Mouse (Mus musculus) retina, embryonic 14.5 days (tissue): ENCODE results near the gene Wnt5b.
"Not testable (repeated sequence)": the region's sequence is repeated elsewhere in the genome, so short reads cannot be mapped to it uniquely, and the experiment has no call there.

Experiments used
- DNase-seq: peaks from one replicate; pipeline ENCODE4 v3.0.0-alpha.2; 2015; ENCODE audit warnings: low spot score

Wnt5b gene

DNA sequence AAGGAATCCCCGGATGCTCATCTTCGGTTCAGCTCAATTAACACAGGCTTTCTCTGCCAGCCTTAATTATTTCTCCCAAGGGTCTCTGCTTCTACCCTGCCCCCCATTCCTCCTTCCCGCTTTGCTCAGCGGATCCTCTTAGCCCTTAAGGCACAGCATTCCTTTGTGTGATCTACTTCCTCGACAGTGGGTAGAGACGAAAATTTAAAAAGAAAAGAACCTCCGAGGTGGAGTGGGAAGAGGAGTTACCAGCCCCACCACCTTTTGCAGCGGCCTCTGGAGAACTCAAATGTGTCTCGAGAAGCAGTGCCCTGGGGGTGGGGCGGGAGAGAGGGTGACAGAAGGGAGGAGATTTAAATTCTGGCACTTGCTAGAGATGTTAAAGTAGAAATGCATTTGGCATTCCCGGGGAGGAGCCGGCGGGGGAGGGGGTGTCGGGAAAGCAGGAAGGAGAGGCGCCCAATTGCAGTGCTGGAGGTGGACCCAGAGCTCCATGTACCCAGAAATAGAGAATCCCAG, 92.1 kb downstream of the Wnt5b start:
- peak; percentile 74 for DNase-seq

DNA sequence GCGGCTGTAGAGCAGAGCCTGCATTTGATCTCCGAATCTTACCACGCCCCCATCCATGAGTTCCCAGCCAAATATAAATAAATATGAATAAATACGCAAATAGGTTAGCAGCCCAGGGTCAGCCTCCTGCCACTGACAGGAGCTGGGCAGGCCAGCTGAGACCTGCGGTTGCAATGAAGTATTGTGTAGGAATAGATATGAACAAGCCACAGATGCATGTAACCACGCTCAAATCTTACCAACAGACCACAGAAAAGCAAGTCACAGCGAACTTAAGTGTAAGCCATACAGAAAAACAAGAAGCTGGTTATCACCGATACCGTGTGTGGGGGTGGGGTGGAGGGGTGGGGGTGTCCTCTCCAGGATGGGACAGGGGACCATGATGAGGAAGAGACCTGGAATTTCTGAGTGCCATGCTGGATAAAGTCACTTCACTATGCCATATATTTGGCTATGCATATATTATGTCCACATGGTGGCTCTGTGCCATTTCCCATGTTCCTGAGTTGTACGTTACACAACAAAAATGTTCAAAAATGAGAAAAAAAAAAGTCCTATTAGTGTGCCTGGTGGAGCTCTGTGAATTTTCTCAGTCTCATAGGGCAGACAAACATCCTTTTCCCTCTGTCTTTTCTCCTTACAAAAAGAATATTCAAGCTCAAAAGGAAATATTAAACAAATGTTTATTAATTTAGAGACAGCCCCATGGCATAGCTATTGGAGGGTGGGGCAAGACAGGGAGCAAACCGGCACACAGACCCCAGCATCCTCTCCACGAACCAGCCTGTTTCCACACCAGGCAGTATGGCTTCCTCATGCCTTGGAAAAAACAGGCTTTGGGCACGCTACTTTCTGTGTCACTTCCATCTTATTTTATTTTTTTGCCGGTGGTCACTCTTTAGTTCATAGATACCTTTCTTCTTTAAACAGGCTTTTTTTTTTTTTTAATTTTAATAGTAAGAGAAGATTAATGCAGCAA, 92.9 kb downstream of the Wnt5b start:
- no peak for DNase-seq

DNA sequence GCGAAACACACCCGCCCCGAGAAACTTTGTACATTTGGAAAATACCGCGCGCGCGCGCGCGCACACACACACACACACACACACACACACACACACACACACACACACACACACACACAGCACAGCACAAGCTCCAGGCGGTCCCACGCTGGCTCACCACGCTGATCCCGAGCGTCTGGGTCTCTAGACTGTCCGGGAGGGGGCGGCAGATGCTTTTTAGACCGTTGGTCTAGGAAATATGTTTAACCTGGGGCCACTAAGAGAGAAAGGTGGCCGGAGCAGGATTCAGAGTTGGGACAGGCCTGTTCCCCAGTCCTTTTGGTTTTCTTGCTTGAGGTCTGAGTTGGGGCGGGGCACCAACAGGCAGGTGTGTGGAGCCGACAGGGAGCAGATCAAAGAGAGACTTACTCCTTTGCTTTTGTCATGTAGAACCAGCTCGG, 95.1 kb downstream of the Wnt5b start:
- peak; percentile 81 for DNase-seq

DNA sequence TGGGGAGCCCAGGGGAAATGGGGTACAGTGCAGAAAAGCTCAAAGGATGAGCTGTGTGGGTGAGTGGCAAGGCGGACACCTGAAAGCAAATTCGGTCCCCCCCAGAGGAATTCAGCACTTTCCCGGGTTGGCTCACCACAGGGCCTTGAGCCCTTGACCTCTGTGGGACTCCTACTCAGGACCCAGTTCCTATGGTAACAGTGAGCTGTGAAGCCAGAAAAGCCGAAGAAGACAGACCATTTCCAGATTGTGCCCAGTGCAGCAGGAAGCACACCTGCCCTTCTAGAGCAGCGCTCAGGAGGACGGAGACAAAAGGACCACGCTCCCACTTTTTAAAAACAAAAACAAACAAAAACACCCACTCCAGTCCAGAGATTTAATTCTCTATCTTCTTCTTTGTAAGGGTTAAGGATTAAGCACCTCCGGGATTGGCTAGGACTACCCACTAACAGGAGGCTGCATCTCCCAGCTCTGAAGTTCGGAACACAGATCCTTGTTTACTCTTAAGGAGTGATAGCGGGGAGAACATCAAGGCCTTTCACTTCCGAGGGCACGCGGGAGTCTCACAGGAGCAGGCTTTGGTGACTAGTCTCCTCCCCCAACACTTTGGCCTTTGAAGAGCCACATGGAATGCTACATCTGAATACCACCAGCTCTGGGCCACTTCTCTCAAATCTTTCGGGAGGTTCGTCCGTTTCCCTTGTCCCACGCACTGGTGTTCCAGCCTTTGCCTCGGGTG, 95.7 kb downstream of the Wnt5b start:
- DNase-seq = peak; percentile 57

DNA sequence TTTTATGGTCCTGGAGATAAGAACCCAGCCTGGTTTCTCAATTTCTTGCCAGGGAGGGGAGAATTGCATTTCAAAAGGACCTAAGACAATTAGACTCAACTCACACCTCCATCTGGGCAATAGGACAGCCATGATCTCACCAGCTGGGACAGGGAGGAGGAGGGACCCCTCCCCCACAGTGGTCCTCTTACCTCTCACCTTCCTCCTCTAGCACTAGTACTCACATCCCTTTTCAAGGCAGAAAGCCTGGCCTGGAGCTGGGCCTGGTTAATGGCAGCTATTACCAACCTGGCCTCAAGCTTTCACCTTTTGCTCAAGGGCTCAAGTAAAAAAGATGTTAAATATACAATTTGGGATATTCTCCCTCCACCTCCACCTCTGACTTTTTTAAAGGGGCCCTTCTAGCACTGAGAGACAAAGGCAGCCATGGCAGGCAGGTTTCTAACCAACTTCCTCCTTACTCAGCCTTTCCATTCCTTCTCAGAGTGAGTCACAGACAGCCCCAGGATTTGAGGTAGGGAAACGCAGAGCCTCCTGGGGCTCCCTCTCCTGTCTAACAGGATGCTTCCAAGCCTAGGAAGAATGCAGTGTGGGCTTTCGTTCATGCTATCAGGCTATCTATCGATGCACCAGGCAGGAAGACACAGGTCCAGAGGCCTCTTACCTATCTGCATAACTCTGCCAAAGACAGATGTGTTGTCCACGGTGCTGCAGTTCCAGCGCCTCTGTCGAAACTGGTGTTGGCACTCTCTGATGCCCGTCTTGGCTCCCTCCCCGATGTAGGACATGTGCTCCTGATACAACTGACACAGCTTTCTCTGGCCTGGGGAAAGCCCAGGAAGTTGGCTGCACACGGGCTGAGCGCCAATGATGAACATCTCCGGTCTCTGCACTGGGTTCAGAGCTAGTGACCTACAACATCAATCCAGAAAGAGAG, 98.2 kb downstream of the Wnt5b start:
- no peak for DNase-seq

DNA sequence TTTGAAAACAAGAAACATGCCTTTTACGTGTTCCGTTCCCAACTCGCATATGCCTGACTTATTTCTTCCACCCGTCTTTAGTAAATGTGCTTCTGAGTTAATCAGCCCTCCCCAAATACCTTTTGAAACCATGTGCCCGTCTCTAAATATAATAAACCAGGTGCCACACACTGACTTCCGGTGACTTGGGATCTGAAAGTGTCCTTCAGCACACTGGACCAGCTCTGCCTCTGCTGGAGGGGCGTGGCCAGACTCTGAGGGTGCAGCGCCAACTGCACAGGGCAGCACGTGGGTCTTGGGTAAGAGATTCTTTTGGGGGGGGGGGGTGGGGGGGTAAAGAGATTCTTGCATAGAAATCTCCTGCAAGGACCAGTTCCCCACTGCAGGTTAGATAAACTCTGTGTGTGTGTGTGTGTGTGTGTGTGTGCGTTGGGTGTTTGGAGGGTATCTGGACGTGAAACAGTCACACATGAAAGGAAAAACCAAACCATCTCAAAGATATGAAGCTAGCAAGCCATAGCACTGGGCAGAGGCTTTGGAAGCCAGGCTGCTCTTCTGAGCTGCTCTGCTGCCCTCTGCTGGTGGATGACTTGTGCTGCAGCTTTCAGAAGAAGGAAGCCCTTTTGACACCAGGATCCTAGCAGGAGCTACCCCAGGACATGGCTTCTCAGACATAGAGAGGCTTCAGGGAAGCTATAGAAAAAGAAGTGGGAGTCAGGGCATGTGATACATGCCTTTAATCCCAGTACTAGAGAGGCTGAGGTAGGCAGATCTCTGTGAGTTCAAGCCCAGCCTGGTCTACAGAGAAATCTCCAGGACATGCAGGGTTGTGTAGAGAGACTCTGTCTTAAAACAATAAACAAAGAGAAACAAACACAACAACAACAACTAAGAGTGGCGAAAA, 100.2 kb downstream of the Wnt5b start:
- peak; percentile 93 for DNase-seq

DNA sequence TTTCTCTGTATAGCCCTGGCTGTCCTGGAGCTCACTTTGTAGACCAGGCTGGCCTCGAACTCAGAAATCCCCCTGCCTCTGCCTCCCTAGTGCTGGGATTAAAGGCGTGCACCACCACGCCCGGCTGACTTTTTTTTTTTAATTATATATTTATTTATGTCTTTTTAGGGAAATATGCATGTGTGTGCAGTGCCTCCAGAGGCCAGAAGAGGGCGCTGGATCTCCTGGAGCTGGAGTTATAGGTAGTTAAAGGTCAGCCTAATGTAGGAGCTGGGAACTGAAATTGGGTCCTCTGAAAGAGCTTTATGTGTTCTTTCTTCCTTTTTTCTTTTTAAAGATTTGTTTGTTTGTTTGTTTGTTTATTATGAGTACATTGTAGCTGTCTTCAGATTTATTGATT, 101.4 kb downstream of the Wnt5b start:
- DNase-seq = not testable (repeated sequence)

DNA sequence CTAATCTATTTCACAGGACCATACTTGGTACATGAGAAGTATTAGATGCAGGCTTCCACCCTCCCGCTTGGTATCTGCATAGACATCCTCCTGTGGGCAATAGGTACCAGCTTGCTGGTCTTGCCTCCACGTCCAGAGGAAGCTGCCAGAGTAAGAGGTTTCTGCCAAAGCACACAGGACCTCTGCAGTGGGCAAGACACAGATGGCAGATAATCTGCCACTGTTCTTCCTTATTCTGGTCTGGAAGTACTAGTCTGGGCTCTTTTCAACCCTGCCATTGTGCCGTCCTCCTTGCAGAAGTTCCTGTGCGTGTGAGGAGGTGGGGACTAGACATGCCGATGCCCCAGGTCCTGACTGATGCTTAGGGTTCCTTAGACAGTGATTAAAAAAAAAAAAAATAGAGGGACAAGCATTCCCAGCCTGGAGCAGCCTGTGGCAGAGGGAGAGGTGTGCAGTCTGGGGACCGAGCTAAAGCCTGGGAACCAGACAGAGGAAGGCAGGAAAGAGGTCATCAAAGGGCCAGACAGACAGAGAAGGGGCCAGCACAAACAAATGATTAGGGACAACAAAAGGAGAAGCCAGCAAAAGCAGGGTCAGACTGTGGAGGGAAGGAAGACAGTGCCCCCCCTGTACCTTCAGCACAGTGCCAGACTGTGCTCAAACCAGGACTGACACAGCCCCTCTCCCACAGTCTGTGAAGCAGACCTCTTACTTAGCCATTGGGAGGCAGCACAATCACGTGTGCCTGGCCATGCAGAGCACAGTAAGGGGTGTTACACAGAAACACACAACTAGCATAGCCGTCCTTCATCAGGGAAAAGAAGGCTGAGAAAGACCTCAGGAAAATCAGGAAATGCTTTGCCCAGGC, 106.0 kb downstream of the Wnt5b start:
- DNase-seq = peak; percentile 32

DNA sequence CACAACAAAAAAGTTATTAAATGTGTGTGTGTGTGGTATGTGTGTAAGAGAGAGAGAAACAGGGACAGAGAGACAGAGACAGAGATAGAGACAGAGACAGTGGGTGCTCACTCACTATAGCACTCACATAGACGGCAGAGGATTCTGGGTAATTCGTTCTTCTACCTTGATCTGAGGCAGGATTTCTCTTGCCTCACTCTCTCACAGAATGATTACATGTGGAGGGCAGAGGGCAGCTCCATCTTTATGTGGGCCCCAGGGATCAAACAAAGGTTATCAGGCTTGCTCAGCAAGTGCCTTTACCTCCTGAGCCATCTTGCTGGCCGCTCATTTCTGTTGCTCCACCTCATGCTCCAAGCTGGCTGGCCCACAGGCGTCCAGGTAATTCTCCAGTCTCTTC, 109.8 kb downstream of the Wnt5b start:
- DNase-seq = no peak

DNA sequence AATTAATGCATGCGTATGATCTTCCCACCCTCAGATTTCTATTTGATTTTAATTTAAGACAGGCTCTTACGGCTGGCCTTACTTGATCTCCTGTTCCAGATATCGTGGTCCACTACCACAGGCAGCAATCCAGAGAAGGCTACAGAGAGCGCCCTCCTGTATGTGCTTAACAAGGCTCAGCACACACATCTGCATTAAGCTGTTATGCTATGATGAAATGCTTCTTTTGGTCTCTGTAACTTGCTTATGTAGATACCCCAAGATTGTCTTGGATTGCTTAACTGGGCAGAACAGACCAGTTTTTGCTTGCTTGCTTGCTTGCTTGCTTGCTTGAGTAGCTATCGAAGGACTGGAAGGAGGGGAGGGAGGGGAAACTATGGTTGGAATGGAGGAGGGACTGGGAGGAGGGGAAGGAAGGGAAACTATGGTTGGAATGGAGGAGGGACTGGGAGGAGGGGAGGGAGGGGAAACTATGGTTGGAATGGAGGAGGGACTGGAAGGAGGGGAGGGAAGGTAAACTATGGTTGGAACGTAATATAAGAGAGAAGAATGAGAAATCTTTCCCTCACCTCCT, 112.3 kb downstream of the Wnt5b start:
- DNase-seq = no peak

DNA sequence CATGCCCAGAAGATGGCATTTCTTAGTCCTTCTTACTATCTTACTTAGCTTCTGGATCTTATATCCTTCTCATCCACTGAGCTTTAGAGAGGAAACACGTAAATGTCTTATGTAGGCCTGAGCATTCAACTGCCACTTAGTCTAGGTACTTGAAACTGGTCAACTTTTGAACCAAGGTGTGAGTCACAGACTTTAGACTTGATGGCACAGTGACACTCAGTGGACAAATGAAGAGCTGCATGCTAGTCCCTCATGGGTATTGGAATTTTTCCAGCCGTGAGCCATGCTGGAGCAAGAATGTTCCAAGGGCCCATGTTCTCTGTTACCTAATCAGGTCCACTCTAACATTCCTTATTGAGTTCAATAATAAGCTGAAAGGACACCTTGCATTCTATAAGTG, 113.6 kb downstream of the Wnt5b start:
- peak; percentile 70 for DNase-seq

DNA sequence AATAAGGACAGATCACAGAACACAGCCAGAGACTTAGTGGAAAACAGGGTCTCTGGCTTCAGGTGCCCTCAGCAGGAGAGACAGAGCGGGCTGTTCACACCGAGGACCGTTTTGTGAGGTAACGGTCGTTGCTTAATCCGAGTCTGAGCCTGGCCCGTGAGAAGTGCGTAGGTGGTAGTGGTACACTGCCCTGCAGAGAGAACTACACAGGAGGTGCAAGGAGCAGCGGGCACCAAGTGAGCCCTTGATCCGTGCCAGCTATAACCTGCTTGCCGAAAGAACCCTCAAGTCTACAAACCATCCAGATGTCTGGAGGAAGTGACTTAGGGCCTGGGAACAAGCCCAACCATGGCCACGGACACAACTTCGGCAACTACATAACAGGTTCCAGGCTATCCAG, 114.8 kb downstream of the Wnt5b start:
- no peak for DNase-seq

DNA sequence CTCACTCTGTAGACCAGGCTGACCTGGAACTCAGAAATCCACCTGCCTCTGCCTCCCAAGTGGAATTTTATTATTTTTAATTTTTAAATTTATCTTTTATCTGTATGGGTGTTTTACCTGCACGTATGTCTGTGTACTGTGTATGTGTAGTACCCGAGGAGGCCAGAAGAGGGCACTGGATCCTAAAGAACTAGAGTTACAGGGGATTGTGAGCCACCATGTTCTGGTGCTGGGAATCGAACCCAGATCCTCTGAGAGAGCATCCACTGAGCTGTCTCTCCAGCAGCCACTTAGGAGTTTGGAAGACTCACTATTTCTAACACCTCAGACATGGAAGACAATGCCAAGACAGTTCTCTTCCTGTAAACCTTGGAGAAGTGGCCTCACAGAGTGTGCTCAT, 115.5 kb downstream of the Wnt5b start:
- DNase-seq = no peak

DNA sequence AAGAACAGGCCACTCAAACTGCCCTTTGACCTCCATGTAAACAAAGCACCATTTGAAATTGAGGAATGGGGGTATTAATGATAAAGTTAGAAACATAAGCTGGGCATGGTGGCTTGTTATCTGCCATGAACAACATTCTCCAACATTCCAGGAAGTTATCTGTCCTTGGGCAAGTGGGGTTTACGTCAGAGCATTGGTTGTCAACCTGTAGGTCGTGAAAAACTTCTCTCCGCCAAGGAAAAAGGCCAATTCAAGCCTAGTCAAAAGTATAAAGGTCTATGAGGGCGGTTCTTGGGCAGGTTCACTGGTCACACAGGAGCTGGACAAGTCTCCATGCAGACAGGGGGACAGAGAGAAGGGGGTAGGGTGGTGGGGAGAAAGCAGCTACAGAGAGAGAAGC, 123.1 kb downstream of the Wnt5b start:
- no peak for DNase-seq

DNA sequence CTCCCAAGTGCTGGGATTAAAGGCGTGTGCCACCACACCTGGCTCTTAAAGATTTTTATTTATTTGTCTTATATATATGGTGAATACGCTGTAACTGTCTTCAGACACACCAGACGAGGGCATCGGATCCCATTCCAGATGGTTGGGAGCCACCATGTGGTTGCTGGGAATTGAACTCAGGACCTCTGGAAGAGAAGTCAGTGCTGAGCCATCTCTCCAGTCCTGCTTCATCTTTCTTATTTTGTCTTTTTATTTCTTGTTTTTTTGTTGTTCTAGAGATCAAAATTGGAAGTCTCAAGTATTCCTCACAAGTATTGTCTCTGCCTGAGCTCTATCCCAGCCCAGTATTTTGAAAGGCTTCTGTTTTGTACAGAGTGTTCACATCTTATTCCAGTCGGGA, 123.8 kb downstream of the Wnt5b start:
- no peak for DNase-seq

DNA sequence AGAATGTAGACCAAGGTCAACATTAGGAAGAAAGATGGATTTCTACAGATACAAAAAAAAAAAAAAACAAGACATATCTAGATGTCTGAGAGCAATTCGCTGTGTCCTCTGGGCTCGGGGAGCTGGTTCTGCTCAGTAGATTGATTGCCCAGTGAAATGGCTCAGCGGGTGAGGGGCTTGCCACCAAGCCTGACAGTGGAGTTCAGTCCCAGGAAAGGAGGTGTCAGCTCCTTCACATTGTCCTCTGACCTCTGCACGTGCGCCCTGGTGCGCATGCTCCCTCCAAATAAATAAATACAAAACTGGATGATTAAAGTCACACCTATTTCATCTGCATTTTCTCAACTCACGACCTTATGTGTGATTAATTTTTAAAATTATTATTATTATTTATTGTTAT, 124.7 kb downstream of the Wnt5b start:
- no peak for DNase-seq

DNA sequence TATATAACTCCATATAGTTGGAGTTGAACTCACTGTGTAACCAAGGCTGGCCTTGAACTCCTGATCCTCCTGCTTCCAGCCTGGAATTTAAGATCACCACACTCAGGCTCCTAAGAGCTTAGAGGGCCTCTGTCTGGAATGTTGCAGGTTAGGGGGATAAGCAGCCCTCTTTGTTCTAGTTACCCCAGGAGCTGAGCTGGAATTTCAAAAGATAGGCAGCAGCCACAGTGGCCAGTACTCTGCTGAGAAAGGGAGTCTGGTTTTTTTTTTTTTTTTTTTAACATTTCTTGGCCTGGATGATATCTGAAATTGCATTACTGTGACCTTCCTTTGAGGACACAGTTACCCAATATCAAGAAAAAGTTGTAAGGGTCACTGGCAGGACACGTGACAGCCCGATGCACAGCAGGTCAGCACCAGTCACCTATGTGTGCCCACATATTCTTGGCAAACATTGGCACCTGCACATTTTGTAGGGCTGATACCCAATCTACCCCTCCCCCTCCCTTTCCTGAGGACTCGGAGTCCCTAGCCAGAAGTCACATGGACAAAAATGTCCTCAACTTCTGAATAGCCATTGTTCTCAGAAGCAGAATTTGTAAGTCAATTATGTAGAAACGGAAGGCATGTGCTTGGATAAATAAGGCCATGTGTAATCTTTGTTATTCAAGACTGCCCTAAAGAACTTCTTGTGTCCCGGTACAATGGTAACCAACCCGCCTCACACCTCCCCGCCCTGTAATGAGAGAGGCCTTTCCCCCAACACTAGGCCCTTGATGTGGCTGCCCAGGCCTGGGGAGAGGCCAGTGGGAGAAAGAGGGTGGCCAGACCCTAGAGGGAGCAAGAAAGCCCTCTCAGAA, 125.5 kb downstream of the Wnt5b start:
- DNase-seq = no peak

DNA sequence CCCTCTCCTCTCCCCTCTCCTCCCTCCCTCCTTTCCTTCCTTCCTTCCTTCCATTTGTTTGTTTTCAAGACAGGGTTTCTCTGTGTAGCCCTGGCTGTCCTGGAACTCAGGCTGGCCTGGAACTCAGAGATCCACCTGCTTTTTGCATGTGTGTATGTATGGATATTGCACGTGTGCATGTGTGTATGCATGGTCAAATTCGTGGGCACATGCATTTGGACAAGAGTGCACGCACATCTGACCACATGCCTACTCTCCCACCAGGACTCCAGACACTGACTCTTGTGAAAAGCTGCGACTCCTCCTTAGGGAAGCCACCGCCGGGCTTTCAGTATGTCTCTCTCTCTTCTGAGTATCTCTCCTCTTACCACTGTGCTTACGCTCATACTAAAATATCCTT, 126.3 kb downstream of the Wnt5b start:
- no peak for DNase-seq
